Mouse (Mus musculus): Measurements from ENCODE around the gene Tmem251. TPM values are rescaled to one million over a fixed set of nuclear protein-coding genes. Genes with fewer than 3 reads are reported as not detected.
A peak's percentile ranks its signal among the peaks of the same experiment; 100 is the strongest.

Gene Tmem251
- polyA plus RNA-seq, 1 experiment from 2014 or later: 13.2 TPM

DNA sequence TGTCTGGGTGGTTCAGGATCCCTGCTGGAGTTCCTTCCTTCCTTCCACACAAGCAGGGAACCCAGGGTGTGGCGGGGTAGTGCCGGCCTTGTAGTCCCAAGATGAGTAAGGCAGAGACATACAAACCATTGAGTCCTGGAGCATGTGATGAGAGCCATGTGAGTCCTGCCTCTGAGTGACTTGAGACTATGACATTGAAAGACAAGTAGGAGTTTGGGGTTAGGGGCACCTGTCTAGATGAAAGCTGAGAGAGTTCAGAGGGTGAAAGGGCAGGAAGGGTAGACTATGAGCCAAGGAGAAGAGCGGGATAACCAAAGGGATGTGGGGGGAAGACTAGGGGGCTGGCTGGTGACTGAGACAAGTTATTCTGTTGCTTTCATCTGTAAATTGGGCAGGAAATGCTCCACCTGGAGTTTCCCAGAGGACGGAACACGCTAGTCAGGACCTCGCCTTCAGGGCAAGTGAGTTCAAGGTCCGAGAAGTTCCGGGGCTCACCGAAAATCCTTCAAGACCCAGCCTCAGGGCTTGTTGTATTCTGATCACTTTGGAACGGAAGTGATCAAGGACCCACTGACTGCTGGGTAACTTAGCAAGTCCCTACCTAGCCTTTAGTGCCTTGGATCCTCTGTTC, 36.6 kb upstream of the Tmem251 start:
- no peaks in the 10 kb centered on the region for H3K9me3 ChIP-seq (ENCODE audit: control insufficient read depth, low read length)
- H3K27me3 ChIP-seq (ENCODE audit: control insufficient read depth, insufficient read depth, low read length): no peaks in the 10 kb centered on the region
- H3K4me3 ChIP-seq (replicated peaks; ENCODE audit: low read depth, low read length): no peak overlapping the region
- WGBS: 93% methylated on average over 10 of the region's 10 CpGs
- no peaks in the 10 kb centered on the region for H3K36me3 ChIP-seq (ENCODE audit: control insufficient read depth, insufficient read depth, low read length)
- no peak for ATAC-seq (ENCODE audit: low FRiP score, low TSS enrichment)
- peaks cover 26% of the 10 kb centered on the region for H3K4me1 ChIP-seq (ENCODE audit: control insufficient read depth, insufficient read depth, low read length)
- no peak overlapping the region for H3K9ac ChIP-seq (replicated peaks; ENCODE audit: low read length)
- H3K4me2 ChIP-seq (ENCODE audit: low read length): no peak overlapping the region
- DNase-seq: no peak
- no peak overlapping the region for H3K27ac ChIP-seq (replicated peaks; ENCODE audit: low read depth, low read length)

DNA sequence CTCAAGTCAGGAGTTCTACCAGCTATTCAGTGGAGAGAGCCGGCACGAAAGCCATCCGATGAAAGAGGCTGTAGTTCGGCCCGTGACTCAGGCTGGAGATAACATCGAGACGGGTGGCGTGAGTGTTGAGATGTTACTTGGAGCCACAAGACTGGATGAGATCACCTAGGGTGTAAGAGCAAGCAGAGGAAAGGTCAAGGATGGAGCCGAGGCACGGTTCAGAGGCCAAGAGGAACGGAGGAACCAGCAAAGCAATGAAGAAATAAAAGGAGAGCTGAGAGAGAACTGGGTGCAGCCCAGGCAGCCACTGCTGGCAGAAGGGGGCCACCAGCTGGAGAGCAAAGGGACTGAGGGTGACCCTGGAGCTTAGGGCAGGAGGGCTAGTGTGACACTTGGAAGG, 35.3 kb upstream of the Tmem251 start:
- Histone ChIP-seq H3K9me3 (ENCODE audit: control insufficient read depth, low read length) (no peaks in the 10 kb centered on the region), H3K27me3 (ENCODE audit: control insufficient read depth, insufficient read depth, low read length) (no peaks in the 10 kb centered on the region), H3K27ac (replicated peaks; ENCODE audit: low read depth, low read length) (no peak overlapping the region), H3K4me1 (ENCODE audit: control insufficient read depth, insufficient read depth, low read length) (peaks cover 15% of the 10 kb centered on the region), H3K4me2 (ENCODE audit: low read length) (no peak overlapping the region), H3K4me3 (replicated peaks; ENCODE audit: low read depth, low read length) (no peak overlapping the region), H3K9ac (replicated peaks; ENCODE audit: low read length) (no peak overlapping the region), H3K36me3 (ENCODE audit: control insufficient read depth, insufficient read depth, low read length) (no peaks in the 10 kb centered on the region)
- no peak for ATAC-seq (ENCODE audit: low FRiP score, low TSS enrichment)
- no peak for DNase-seq
- 68% methylated on average over 11 of the region's 11 CpGs for WGBS

DNA sequence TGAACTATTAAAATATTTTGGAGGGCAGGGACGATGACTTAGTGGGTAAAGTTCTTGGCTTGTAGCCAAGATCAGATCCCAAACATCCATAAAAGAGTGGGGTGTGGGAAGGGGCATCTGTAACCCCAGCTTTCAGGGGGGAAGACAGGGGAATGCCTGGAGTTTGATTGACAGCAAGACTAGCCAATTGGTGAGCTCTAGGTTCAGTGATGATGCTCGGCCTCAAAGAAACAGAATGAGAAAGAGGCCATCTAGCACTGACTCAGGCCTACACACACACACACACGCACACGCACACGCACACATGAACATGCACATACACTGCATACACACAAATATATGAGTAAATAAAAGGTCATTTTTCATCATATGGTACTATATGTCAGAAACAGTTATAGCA, 33.7 kb upstream of the Tmem251 start:
- H3K4me2 ChIP-seq (ENCODE audit: low read length): no peak overlapping the region
- DNase-seq (no peak), ATAC-seq (ENCODE audit: low FRiP score, low TSS enrichment) (no peak)
- peaks cover 12% of the 10 kb centered on the region; the same call in 1 of the 2 replicates for H3K4me1 ChIP-seq (ENCODE audit: control insufficient read depth, insufficient read depth, low read length)
- no peak overlapping the region for H3K4me3 ChIP-seq (replicated peaks; ENCODE audit: low read depth, low read length)
- H3K27me3 ChIP-seq (ENCODE audit: control insufficient read depth, insufficient read depth, low read length): no peaks in the 10 kb centered on the region
- no peak overlapping the region for H3K9ac ChIP-seq (replicated peaks; ENCODE audit: low read length)
- 93% methylated on average over 5 of the region's 5 CpGs for WGBS
- no peaks in the 10 kb centered on the region for H3K9me3 ChIP-seq (ENCODE audit: control insufficient read depth, low read length)
- no peaks in the 10 kb centered on the region for H3K36me3 ChIP-seq (ENCODE audit: control insufficient read depth, insufficient read depth, low read length)
- no peak overlapping the region for H3K27ac ChIP-seq (replicated peaks; ENCODE audit: low read depth, low read length)

DNA sequence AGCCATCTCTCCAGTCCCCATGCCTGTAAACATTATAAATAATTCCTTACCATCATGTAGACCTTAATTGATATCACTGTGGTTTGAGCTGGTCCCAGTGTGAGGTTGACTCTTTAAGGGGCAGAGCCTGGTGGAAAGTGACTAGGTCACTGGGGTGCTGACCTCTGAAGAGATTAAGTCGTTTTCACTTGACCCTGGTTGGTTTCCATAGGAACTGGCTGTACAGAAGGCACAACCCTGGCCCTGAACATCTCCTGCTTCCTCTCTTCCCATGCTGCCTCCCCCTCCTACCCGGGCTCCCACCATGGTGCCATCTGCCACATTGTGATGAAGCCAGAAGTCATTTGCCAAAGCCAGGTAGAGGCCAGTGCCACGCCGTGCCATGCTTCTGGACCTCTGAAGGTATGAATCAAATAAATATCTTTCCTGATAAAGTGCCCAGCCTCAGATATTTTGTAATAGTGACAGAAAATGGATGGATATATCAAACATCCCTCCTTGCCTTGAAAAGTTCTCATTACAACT, 32.6 kb upstream of the Tmem251 start:
- H3K36me3 ChIP-seq (ENCODE audit: control insufficient read depth, insufficient read depth, low read length): no peaks in the 10 kb centered on the region
- H3K9me3 ChIP-seq (ENCODE audit: control insufficient read depth, low read length): no peaks in the 10 kb centered on the region
- peaks cover 4% of the 10 kb centered on the region; the same call in 1 of the 2 replicates for H3K4me1 ChIP-seq (ENCODE audit: control insufficient read depth, insufficient read depth, low read length)
- H3K27me3 ChIP-seq (ENCODE audit: control insufficient read depth, insufficient read depth, low read length): no peaks in the 10 kb centered on the region
- H3K9ac ChIP-seq (replicated peaks; ENCODE audit: low read length): no peak overlapping the region
- no peak overlapping the region for H3K27ac ChIP-seq (replicated peaks; ENCODE audit: low read depth, low read length)
- DNase-seq: no peak
- WGBS: 38% methylated on average over 4 of the region's 4 CpGs
- no peak overlapping the region for H3K4me2 ChIP-seq (ENCODE audit: low read length)
- no peak for ATAC-seq (ENCODE audit: low FRiP score, low TSS enrichment)
- no peak overlapping the region for H3K4me3 ChIP-seq (replicated peaks; ENCODE audit: low read depth, low read length)

DNA sequence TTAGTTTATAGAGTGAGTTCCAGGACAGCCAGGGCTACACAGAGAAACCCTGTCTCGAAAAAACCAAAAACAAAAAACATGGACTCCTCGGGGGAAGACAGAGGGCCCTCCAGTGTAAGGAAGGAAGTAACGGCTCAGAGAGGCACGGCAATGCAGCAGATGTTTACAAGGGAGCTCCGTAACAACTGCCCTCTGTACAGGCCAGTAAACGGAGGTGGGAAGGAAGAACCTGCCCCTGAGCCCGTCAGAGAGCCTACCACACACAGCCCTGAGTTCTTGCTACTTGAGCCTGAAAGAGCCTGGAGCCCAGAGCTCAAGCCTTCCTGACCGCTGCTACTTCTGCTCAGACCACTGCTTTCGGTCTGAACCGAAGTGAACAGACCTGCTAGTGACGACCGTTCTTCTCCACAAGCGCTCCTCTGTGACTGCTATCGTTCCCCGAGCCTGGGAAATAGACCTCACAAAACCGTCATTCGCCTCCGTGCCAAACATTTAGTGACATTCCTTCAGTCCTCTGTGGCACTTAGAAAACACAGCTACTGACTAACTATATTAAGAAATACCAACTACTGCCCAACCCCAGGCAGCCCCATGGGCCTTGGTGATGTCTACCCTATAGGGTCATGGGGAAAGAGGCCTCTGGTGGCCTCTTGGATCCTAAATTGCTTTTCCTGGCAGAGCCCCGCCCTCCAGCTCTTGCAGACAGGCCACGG, 30.3 kb upstream of the Tmem251 start:
- no peaks in the 10 kb centered on the region for H3K9me3 ChIP-seq (ENCODE audit: control insufficient read depth, low read length)
- H3K4me1 ChIP-seq (ENCODE audit: control insufficient read depth, insufficient read depth, low read length): no peaks in the 10 kb centered on the region
- no peak overlapping the region for H3K27ac ChIP-seq (replicated peaks; ENCODE audit: low read depth, low read length)
- no peak for ATAC-seq (ENCODE audit: low FRiP score, low TSS enrichment)
- WGBS: 79% methylated on average over 20 of the region's 20 CpGs
- no peak overlapping the region for H3K4me2 ChIP-seq (ENCODE audit: low read length)
- H3K9ac ChIP-seq (replicated peaks; ENCODE audit: low read length): no peak overlapping the region
- H3K36me3 ChIP-seq (ENCODE audit: control insufficient read depth, insufficient read depth, low read length): no peaks in the 10 kb centered on the region
- no peaks in the 10 kb centered on the region for H3K27me3 ChIP-seq (ENCODE audit: control insufficient read depth, insufficient read depth, low read length)
- H3K4me3 ChIP-seq (replicated peaks; ENCODE audit: low read depth, low read length): no peak overlapping the region
- no peak for DNase-seq

DNA sequence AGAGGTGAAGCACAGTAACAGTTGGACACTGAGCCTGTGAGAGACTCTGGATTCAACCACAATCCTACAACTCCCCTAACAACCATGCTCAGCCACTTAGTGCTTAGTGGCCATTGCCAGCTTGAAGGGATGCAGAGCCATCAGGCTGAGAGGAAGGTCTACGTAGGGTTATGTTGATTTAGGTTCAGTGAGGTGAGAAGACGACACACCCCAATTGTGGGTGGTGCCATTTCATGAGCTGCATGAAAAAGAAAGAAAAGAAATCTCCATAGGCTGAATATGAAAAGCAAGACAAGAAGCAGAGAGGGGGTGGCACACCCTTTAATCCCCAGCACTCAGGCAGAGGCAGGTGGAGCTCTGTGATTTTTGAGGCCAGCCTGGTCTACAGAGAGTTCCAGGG, 29.4 kb upstream of the Tmem251 start:
- DNase-seq (no peak), ATAC-seq (ENCODE audit: low FRiP score, low TSS enrichment) (no peak)
- no peak overlapping the region for H3K9ac ChIP-seq (replicated peaks; ENCODE audit: low read length)
- H3K27me3 ChIP-seq (ENCODE audit: control insufficient read depth, insufficient read depth, low read length): no peaks in the 10 kb centered on the region
- no peak overlapping the region for H3K27ac ChIP-seq (replicated peaks; ENCODE audit: low read depth, low read length)
- H3K4me1 ChIP-seq (ENCODE audit: control insufficient read depth, insufficient read depth, low read length): no peaks in the 10 kb centered on the region
- no peaks in the 10 kb centered on the region for H3K9me3 ChIP-seq (ENCODE audit: control insufficient read depth, low read length)
- WGBS: 67% methylated on average over 2 of the region's 2 CpGs
- no peak overlapping the region for H3K4me2 ChIP-seq (ENCODE audit: low read length)
- H3K36me3 ChIP-seq (ENCODE audit: control insufficient read depth, insufficient read depth, low read length): no peaks in the 10 kb centered on the region
- H3K4me3 ChIP-seq (replicated peaks; ENCODE audit: low read depth, low read length): no peak overlapping the region

DNA sequence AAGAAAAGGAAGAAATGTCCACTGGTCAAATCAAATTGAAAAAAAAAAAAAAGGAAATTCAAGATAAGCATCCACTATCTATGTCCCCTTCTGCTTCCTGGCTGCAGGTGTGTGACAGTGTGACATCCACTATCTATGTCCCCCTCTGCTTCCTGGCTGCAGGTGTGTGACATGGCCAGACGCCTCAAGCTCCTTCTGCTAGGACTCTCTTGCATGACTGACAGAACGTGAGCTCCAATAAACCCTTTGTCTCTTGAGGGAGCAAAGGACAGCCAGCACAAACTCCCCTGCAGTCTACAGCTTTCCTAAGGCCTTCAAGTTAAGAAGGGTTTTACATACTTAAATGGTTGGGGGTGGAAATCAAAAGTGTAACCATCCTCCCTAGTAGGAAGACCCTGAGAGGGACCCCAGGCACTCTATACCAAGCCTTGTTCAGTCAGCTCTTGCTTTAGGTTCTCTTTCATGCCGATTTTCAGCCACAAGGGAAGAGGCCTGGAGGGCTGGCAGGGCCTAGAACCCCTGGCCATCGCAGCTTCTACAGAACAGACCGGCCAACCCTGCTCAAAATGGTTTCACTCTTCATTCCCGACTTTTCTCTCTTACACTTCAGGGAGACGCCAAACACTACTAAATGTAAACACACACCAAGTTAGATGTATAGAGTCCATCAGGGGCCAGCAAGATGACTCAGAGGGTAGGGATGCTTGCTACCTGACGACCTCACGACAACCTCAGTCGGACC, 28.7 kb upstream of the Tmem251 start:
- Histone ChIP-seq H3K9ac (replicated peaks; ENCODE audit: low read length) (no peak overlapping the region), H3K36me3 (ENCODE audit: control insufficient read depth, insufficient read depth, low read length) (no peaks in the 10 kb centered on the region), H3K27ac (replicated peaks; ENCODE audit: low read depth, low read length) (no peak overlapping the region), H3K4me1 (ENCODE audit: control insufficient read depth, insufficient read depth, low read length) (no peaks in the 10 kb centered on the region), H3K9me3 (ENCODE audit: control insufficient read depth, low read length) (no peaks in the 10 kb centered on the region), H3K4me3 (replicated peaks; ENCODE audit: low read depth, low read length) (no peak overlapping the region), H3K4me2 (ENCODE audit: low read length) (no peak overlapping the region), H3K27me3 (ENCODE audit: control insufficient read depth, insufficient read depth, low read length) (no peaks in the 10 kb centered on the region)
- WGBS: 85% methylated on average over 10 of the region's 10 CpGs
- ATAC-seq (ENCODE audit: low FRiP score, low TSS enrichment): no peak
- DNase-seq: no peak

DNA sequence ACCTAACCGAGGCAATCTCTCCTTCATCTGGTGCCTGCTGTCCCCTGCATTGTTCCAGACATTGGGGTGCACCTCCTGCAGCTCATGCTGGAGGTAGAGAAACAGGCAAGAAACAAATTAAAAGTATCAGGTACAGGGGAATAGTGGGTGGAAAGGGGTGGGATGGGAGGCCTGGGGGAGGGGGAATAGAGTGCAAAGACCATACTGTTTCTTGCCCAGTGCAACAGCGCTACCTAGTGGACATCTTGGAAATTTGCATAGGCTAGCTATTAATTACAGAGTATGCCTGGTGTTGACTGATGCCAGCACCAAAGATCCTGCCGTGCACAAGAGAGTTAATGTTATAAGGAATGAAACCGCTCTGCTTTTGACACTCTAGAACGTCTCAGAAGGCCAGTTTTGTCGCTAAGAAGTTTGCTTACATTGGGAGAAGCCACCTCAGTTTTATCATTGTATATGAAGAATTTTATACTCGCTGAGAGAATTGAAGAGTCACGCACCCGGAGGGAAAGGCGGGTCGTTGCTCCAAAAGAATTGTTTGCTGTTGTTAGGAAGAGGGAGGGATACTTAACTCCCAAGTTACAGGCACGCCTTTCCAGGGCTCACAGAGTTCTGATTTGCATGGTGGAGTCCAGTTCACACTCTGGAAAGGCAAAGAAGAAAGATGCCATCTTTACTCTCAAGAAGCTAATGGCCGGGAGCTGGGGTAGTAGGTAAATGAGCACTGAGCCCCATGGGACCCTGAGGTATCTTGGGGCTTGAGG, 23.8 kb upstream of the Tmem251 start:
- peak overlapping the region; percentile 27; the same call in 1 of the 2 replicates for H3K4me2 ChIP-seq (ENCODE audit: low read length)
- 26% methylated on average over 13 of the region's 13 CpGs for WGBS
- H3K27ac ChIP-seq (replicated peaks; ENCODE audit: low read depth, low read length): no peak overlapping the region
- ATAC-seq (ENCODE audit: low FRiP score, low TSS enrichment) (peak; percentile 64; the same call in 1 of the 2 replicates), DNase-seq (peak; percentile 87)
- no peaks in the 10 kb centered on the region for H3K27me3 ChIP-seq (ENCODE audit: control insufficient read depth, insufficient read depth, low read length)
- no peaks in the 10 kb centered on the region for H3K9me3 ChIP-seq (ENCODE audit: control insufficient read depth, low read length)
- H3K36me3 ChIP-seq (ENCODE audit: control insufficient read depth, insufficient read depth, low read length): no peaks in the 10 kb centered on the region
- H3K4me3 ChIP-seq (replicated peaks; ENCODE audit: low read depth, low read length): no peak overlapping the region
- no peak overlapping the region for H3K9ac ChIP-seq (replicated peaks; ENCODE audit: low read length)
- H3K4me1 ChIP-seq (ENCODE audit: control insufficient read depth, insufficient read depth, low read length): no peaks in the 10 kb centered on the region

Measured in midbrain, embryonic 14.5 days (tissue).